Mouse (Mus musculus) skeletal muscle tissue, adult 2 months (tissue): ENCODE measurements at regions not wholly inside any gene's neighbourhood (a gene's known extent, or its start where the extent isn't known, plus 50 kb on each side); places are given as distances from the start of the nearest gene placed in this dataset.

ENCODE experiments used
- DNase-seq: peaks from one replicate; pipeline ENCODE4 v3.0.0-alpha.2; 2012; ENCODE audit warnings: low read depth, low spot score

DNA sequence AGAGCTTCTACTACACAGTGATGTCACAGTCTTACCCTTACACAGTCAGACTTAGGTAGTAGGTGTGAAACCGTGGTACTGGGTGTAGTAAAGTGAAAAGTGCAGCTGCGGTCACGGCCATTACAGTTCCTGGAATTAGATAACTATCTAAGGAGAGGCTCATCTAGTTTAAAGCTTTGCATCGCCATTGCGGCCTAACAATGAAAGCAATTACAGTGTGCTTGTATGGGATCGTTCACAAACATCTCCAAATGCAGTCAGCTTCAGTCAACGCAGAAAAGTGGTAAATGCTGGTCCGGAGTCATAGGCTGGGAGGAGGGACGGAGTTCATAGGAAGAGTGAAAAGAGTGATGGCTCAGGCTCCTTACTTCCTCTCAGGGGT is 106.0 kb upstream of the Col1a2 start:
- DNase-seq = no peak

DNA sequence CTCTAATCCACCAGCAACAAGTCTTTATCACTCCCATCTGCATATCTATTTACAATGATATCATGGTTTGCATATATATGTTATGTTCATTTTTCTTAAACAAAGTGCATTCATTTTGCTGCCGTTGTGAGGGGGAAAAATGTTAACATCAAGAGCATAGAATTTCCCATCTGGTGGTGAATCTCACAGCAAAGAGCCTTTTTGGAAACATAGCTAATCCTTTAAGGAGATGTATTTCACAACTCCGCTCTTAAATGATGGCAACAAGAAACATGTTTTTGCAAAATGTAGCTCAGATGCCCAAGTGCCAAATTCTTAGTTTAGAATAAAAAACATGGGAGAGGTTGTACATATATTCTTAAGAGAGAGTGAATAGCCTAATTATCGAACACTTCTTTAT is 99.3 kb upstream of the Col1a2 start:
- DNase-seq = no peak

DNA sequence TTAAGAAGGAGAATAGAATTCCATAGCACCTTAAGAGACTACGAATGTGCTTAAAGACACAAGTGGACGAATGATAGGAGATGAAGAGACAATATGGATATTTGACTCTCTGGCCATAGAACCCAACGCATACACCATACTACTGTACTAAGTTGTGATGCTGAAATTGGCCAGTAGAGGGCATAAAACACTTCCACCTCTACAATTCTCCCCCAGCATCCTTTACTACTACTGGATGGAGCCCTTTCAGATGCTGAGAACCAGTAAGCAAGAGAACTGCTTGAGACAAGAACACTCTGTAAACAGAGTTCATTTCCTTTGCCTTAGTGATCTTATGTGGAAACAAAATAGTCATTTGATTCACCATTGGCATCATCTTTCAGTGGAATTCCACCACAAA is 96.9 kb upstream of the Col1a2 start:
- DNase-seq = no peak

DNA sequence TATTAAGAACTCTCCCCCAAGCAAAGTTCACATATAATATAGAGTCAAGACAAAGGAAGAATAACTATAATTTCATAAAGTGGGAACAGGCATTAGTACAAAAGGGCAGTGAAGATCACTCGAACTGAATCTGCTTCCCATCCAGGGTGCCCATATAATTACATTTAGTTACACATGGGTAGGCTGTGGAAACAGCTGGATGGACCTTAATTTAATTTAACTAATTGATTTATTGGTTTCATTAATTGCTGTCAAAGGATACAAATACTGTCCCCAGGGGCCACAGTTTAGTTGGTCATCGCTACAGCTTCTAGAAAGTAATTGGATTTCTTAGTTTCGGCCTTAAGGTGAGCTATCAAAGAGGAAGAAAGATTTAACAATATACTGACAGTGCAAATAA is 91.4 kb upstream of the Col1a2 start:
- no peak for DNase-seq

DNA sequence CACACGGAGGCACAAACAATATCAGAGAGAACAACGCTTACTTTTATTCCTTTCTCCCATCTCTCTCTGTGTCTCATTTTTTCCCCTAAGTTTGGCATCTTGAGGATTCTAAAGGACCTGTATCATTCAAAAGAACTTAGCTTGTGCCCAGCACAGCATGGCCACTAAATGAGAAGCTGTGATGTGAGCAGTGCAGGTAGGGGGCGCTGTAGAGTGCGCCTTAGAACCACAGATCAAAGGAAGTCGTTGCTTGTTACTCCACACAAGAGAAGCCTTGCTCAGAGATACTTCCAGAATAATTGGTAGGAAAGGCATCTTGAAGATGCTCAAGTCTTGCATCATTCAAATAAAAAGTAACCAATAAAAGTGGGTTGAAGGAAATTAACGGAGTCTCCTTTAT is 90.4 kb upstream of the Col1a2 start:
- DNase-seq = peak; percentile 40

DNA sequence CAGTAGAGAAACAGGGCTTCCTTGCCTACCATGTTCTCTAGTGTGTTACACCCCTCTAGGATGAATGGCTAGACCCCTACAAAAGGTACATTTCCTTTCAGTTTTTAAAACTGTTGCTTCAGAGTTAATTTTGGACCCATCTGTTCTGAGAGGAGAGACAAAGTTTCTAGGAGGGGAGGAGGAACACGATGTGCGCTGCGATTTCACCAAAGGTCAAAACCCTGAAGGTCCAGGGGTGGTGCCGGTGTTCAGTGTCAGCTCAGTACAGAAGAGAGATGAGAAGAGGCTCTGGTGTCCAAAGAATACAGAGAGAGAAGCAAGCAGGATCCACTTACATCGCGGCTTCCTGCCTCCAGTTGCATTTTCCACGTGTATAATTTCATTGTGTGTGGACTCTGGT is 89.4 kb upstream of the Col1a2 start:
- no peak for DNase-seq

DNA sequence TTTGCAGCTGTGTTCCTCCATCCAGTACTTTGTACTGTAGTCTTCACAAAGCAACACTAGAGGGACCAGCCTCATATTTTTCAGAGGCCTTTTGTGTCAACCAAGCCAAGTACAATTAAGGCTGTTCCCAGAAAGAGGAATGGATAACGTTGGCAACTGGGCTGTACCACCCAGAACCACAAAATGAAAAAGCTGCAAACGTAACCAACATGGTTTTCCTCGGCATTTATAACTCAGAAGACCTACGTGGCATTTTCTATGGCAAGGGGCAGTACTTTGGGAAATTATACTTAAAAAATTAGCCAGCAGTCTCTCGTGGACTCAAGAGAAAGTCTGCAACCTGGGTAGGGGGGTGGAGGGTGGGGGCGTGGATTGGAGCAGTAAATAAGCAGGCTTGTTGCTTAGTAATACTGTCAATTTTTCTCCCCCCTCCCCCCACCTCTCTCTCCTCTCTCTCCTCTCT is 87.3 kb upstream of the Col1a2 start:
- peak; percentile 48 for DNase-seq

DNA sequence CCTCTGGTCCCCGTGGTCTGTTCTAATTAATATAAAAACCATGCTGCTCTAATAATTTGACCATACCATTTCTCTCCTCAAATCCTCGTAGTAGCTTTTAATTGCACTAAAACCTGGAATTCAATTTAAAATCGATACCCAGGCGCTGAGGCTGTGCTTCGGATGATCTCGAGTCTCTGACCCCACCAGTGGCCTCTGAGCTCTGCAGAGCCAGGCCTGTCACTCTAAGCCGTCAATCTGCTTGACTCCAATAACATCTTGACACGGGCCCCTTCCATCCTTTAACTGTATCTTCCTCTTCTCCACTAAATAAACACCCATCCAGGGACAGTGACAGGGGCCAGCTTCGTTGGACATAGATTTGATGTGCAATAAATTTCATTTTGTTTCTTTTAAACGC is 86.2 kb upstream of the Col1a2 start:
- no peak for DNase-seq

DNA sequence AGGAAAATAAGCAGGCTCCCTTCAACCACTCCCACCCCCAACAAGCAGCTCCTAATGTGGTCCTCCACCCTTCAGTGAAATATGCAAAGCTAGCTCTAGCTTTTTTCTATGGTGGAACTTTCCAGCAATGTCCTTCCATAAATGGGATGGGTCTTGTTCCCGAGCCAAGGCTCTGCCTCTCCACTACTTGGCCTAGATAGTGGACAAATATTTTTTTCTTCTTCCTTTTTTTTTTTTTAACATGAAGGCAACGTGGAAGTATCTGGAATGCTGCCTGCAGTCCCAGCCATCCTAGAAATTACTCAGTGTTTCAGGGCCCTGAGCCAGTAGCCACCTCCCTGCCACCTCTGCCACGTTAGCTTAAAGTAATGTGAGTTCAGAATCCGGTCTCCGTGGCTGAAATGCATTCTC is 85.7 kb upstream of the Col1a2 start:
- DNase-seq = peak; percentile 89

DNA sequence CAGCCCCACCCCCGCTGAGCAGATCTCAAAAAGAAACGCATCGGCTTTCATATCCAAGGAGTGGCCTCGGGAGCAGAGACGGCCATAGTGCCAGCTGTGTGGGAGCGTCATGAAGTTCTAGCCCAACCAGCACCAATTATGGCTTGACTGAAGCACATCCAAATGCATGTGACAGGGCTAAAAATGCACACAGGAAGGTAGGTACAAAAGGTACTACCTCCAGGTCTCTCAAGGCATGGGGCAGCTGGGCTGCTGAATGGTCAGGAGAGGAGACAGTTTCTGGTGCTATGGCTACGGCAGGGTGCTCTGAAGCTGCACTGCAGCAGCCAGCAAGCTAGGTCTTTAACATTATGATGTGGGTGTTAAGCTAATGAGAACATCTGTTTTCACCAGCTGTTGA is 83.1 kb upstream of the Col1a2 start:
- no peak for DNase-seq

DNA sequence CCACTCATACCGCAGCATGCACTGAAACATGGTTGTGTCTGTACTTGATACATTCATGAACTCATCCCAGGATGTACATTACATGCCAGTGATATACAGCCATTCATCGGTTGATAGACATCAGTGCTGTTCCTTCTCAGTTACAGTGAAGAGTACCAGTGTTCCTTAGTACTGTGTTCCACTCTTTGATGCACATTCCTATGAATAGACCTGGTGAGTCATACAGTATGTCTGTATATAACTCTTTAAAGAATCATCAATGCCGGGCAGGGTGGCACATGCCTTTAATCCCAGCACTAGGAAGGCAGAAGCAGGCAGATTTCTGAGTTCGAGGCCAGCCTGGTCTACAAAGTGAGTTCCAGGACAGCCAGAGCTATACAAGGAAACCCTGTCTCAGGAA is 77.5 kb upstream of the Col1a2 start:
- DNase-seq = no peak

DNA sequence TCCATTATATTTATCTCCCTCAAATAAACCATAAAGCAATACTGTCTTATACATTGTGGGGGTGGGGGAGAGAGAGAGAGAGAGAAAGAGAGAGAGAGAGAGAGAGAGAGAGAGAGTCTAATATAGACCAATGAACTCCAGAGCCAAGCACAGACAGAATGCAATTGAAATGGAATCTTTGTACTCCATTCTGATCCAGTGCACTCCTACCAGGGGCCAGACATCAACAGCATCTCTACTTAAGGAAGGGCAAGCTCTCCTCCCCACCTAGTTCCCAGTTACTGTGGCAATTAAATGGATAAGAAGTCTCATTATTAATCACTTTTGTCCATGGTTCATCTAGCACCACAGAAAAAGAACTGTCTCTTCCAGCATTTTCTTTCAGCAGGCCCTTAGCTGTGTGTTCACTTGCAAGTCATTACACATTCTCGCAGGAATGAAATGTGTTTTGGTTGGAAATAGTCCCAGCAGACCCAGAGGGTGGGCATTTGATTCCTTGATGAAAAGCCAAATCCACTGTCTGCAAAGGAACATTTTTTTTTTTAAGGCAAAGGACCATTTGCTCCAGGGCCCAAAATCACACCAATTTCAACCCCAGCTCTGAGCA is 73.8 kb upstream of the Col1a2 start:
- DNase-seq = no peak

DNA sequence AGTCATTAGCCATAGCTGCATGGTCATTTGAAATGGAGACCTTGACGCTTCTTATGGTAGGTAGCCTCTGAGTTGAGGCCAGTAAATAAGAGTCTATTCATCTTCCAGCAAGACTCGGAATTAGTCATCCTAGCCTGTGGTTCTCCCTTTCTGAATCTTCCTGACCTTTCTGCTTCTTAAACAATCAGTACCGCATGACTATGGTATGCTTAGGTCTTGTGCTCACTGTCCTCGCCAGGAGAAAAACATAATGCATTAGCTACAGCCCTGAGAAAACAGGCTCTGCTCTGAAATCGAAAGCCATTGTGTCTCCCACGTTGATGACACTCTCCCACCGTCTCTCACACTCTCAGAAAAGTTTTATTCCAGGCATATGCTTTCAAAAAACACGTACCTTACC is 72.4 kb upstream of the Col1a2 start:
- no peak for DNase-seq

DNA sequence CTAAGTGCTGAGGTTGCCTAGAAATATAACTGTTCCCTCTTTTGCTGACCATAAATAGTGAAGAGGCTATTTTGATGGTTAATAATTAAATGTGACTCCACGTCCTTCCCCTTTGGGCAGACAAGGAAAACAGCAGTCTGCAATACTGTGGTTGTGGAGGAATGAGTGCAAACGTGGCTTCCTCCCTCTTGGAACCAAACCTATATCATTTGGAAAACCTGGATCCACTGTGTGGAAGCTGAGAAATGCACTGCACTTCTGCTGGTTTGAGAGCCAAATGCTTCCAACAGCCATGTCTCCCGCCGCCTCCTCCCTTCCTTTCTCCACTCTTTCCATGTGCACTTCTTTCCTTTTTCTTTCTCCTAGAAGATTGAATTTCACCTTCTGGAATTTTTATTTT is 68.2 kb upstream of the Col1a2 start:
- DNase-seq = peak; percentile 39

DNA sequence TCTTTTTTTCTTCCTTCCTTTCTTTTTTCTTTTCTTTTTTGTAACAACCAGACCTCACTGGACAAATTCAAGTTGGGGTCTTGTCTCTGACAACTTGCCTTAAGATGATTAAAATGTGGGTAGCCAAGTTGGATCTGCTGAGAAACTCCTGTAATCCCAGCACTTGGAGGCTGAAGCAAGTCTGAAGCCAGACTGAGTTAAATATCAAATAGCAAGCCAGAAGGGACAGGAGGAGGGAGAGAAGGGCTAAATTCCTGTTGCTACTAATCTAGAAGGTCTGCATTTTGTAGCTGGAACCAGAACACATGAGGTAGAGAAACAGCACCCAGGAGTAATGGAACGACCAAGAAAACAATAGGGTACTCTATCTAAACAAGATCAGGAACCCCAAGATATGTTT is 67.7 kb upstream of the Col1a2 start:
- no peak for DNase-seq

DNA sequence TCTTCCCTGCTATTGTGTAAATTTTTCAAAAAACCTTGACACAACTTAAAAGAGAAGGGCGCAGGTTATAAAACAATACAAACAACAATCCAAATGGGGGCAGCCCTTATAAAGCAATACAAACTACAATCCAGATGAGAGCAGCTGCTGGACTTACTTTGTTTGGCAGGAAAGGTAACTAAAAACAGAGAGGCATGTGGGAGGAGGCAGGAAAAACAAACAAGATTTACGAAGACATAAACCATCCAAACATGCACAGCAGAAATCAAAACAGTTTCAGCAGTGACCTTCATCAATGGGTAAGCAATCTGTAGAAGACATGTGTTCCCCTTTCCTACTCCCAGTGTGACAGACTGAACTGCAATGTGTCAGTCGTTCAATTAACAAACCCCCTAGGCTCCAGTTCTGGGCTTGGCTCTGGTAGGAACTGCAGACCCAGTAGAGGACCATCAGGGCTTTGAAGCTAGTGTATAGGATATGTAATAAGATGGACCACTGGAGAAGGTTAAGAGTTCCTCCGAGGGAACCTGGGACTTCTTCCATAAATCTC is 62.9 kb upstream of the Col1a2 start:
- no peak for DNase-seq

DNA sequence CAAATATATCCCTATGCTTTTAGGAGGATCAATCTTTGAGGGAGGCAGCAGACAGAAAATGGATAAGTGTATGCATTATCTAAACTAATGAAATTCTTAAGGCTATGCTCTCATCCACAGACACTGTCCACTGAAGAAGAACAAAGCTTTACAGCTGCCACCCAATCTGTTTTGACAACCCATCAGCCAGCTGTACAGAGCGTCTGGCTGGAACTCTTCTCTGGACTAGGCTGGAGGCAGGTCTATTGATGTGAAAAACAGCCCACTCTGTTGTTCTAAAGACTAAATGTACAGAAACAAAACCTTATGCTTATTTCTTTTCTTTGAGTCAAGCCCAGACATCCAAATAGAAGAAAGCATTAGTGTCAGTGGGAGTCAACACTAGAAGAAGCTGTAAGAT is 58.7 kb upstream of the Col1a2 start:
- no peak for DNase-seq

DNA sequence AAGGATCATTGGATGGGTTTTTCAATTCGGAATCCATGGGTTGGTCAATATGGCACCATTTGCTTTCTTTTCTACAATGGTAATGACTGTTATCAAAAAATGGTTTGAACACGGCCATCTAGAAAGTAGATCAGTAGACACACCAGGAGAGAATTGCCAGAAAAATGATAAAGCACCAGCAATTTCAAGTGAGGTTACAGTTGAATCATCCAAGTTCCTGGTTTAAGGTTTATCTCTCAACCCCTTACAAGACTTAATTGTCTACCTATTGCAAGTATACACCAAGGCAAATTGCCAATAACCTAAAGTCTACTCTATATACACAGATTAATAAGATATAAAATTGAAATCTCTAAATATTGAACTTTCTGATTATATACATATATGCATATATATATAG is 53.4 kb upstream of the Col1a2 start:
- no peak for DNase-seq
